ENCODE assay signal across 25 mouse cellular contexts in genomic region chr6:29352816-29353215, GRCm38 (mm10). TPM values are rescaled to one million over a fixed set of nuclear protein-coding genes. Genes with fewer than 3 reads are reported as not detected.
DNase-seq lines count a peak whose midpoint lies in the region; ATAC-seq and TF ChIP-seq lines count a peak whose summit lies in the region.
"Had no signal": no experiment of that assay in that cellular context is flagged by ENCODE, and none has a peak within 500 bp of the region (broad histone marks: within the 10 kb centered on the region; RNA-seq: fewer than 3 reads in every experiment).

No protein-coding gene starts in this region.

- no peaks in the 10 kb centered on the region for H3K27me3 ChIP-seq in lung, embryonic 14.5 days (ENCODE audit: insufficient read depth, low read length)
- no peaks in the 10 kb centered on the region for H3K27me3 ChIP-seq in liver, adult 2 months (ENCODE audit: control insufficient read depth, insufficient read depth, low read length)
- no peaks in the 10 kb centered on the region for H3K27me3 ChIP-seq in intestine, postnatal 0 days (replicated peaks; ENCODE audit: control insufficient read depth, insufficient read depth, low read length)
- H3K27me3 ChIP-seq: intestine, embryonic 15.5 days; midbrain, embryonic 13.5 days had no signal

- no peak for DNase-seq in lung, embryonic 14.5 days
- DNase-seq in lung, postnatal 14 days = no peak
- DNase-seq in liver, adult 2 months (ENCODE audit: extremely low read depth, low read depth, low spot score) = peak; percentile 58
- no peak for DNase-seq in cerebellum, postnatal 4 days (ENCODE audit: low spot score in 2 of 2)
- DNase-seq in urinary bladder, postnatal 25 days (ENCODE audit: low spot score) = no peak
- DNase-seq: adrenal gland, adult 8-10 months; cerebellum, adult 8-10 months; left cerebral cortex, postnatal 4 days; lung, adult 2 months; right cerebral cortex, postnatal 4 days; thymus, postnatal 25 days had no signal

- no peak overlapping the region for H3K27ac ChIP-seq in lung, embryonic 14.5 days (ENCODE audit: low read depth)
- peak overlapping the region; percentile 12; the same call in 1 of the 2 replicates for H3K27ac ChIP-seq in embryonic fibroblast, embryonic 13.5 days (ENCODE audit: insufficient read depth, low read length)
- no peak overlapping the region for H3K27ac ChIP-seq in liver, adult 2 months (replicated peaks; ENCODE audit: insufficient read depth, low read depth, low read length)
- H3K27ac ChIP-seq in intestine, postnatal 0 days (ENCODE audit: low read depth, low read length) = no peak overlapping the region
- H3K27ac ChIP-seq: forebrain, embryonic 10.5 days; hindbrain, embryonic 14.5 days; intestine, embryonic 15.5 days; kidney, postnatal 0 days; macrophage; midbrain, embryonic 13.5 days had no signal

- no peak overlapping the region for H3K4me3 ChIP-seq in lung, embryonic 14.5 days (ENCODE audit: low read depth, low read length)
- H3K4me3 ChIP-seq in embryonic fibroblast, embryonic 13.5 days (ENCODE audit: insufficient read depth, low read length) = peak overlapping the region; percentile 9; the same call in 1 of the 2 replicates
- H3K4me3 ChIP-seq in liver, adult 2 months (ENCODE audit: insufficient read depth, low read depth, low read length) = no peak overlapping the region
- H3K4me3 ChIP-seq in intestine, postnatal 0 days (ENCODE audit: low read depth, low read length) = no peak overlapping the region
- H3K4me3 ChIP-seq: forebrain, embryonic 10.5 days; intestine, embryonic 15.5 days; midbrain, embryonic 13.5 days had no signal

- no peak overlapping the region for H3K9ac ChIP-seq in lung, embryonic 14.5 days
- no peak overlapping the region for H3K9ac ChIP-seq in liver, adult 2 months (ENCODE audit: low read depth, low read length)
- H3K9ac ChIP-seq in intestine, postnatal 0 days (ENCODE audit: low read depth, low read length) = no peak overlapping the region
- H3K9ac ChIP-seq: hindbrain, embryonic 14.5 days; intestine, embryonic 15.5 days; midbrain, embryonic 13.5 days had no signal

- WGBS in lung, embryonic 14.5 days = 28% methylated on average over 5 of the region's 5 CpGs
- WGBS in liver, adult 2 months = 4% methylated on average over 5 of the region's 5 CpGs
- 44% methylated on average over 5 of the region's 5 CpGs for WGBS in intestine, postnatal 0 days

- TF ChIP-seq POLR2A in embryonic fibroblast, embryonic 13.5 days (IDR thresholded peaks at IDR 0.05; ENCODE audit: low read depth, low read length) = no peak
- TF ChIP-seq POLR2A in liver, adult 2 months (IDR thresholded peaks at IDR 0.05; ENCODE audit: extremely low read depth, insufficient read depth, low read length) = no peak

- no peaks in the 10 kb centered on the region for H3K9me3 ChIP-seq in lung, embryonic 14.5 days (ENCODE audit: low read depth, low read length)
- H3K9me3 ChIP-seq in intestine, postnatal 0 days (ENCODE audit: control insufficient read depth) = no peaks in the 10 kb centered on the region
- H3K9me3 ChIP-seq: forebrain, embryonic 10.5 days; intestine, embryonic 15.5 days; midbrain, embryonic 13.5 days had no signal

- 0 out of 2 replicates have a peak overlapping the region, but pooled peaks have one; percentile 1 for H3K4me2 ChIP-seq in lung, embryonic 14.5 days
- H3K4me2 ChIP-seq in intestine, postnatal 0 days (replicated peaks; ENCODE audit: low read depth) = no peak overlapping the region
- H3K4me2 ChIP-seq: hindbrain, embryonic 14.5 days; intestine, embryonic 15.5 days; midbrain, embryonic 13.5 days had no signal

- peaks cover 19% of the 10 kb centered on the region for H3K36me3 ChIP-seq in lung, embryonic 14.5 days (ENCODE audit: insufficient read depth)
- peaks cover 13% of the 10 kb centered on the region for H3K36me3 ChIP-seq in liver, adult 2 months (ENCODE audit: control insufficient read depth, insufficient read depth, low read length)
- peaks cover 9% of the 10 kb centered on the region; the same call in 1 of the 2 replicates for H3K36me3 ChIP-seq in intestine, postnatal 0 days (ENCODE audit: control insufficient read depth, insufficient read depth)
- H3K36me3 ChIP-seq: intestine, embryonic 15.5 days had no signal

- peaks cover 24% of the 10 kb centered on the region; the same call in 1 of the 2 replicates for H3K79me2 ChIP-seq in liver, adult 2 months (ENCODE audit: control insufficient read depth, insufficient read depth, low read length)

- ATAC-seq in lung, embryonic 14.5 days (ENCODE audit: insufficient read depth) = no peak
- ATAC-seq in megakaryocyte progenitor cell, adult 5-6 weeks (replicated peaks; ENCODE audit: poor library complexity) = peak; percentile 52
- ATAC-seq in intestine, postnatal 0 days = no peak
- ATAC-seq: intestine, embryonic 15.5 days; midbrain, embryonic 13.5 days had no signal

- no peaks in the 10 kb centered on the region for H3K4me1 ChIP-seq in lung, embryonic 14.5 days (ENCODE audit: insufficient read depth)
- peaks cover 7% of the 10 kb centered on the region for H3K4me1 ChIP-seq in embryonic fibroblast, embryonic 13.5 days (ENCODE audit: control insufficient read depth, insufficient read depth, low read length)
- H3K4me1 ChIP-seq in liver, adult 2 months (ENCODE audit: control insufficient read depth, insufficient read depth, low read length) = peaks cover 9% of the 10 kb centered on the region
- no peaks in the 10 kb centered on the region for H3K4me1 ChIP-seq in intestine, postnatal 0 days (replicated peaks; ENCODE audit: control insufficient read depth, insufficient read depth, low read length)

- TF ChIP-seq CTCF in lung, embryonic 14.5 days (IDR thresholded peaks at IDR 0.05; ENCODE audit: low read depth) = no peak
- no peak for TF ChIP-seq CTCF in embryonic fibroblast, embryonic 13.5 days (IDR thresholded peaks at IDR 0.05; ENCODE audit: borderline replicate concordance, insufficient read depth, low read length)
- no peak for TF ChIP-seq CTCF in liver, adult 2 months (IDR thresholded peaks at IDR 0.05; ENCODE audit: low read depth, low read length)
- TF ChIP-seq CTCF in intestine, postnatal 0 days (IDR thresholded peaks at IDR 0.05; ENCODE audit: low read depth) = no peak

RNA-seq across cellular contexts. Expression of gene Calu, which starts 4.9 kb away (rescaled TPM):
- polyA plus RNA-seq in lung, embryonic 14.5 days (2014; fragmentation: Nextera tagmentation; extraction: Ambion mirVana) = 451 and 469 TPM in 2 replicates
- polyA plus RNA-seq in embryonic fibroblast, embryonic 13.5 days (2011; ENCODE audit: insufficient read length, low read depth, missing spikeins) = 1,348 and 1,377 TPM in 2 replicates
- total RNA-seq in liver, adult 2 months (2014; rRNA removed) = 113 and 125 TPM in 2 replicates
- 21.9 and 27.1 TPM in 2 replicates for polyA plus RNA-seq in liver, adult 2 months (2012; rRNA removed)
- total RNA-seq in megakaryocyte progenitor cell, adult 5-6 weeks (2015) = 84.9 and 85.3 TPM in 2 replicates
- 211 TPM in 2 replicates for total RNA-seq in megakaryocyte progenitor cell, adult 5-6 weeks (2017)
- 126 and 134 TPM in 2 replicates for polyA plus RNA-seq in intestine, postnatal 0 days (2015; fragmentation: Nextera tagmentation; extraction: Ambion mirVana)

RNA-seq across cellular contexts. Expression of gene Fam71f1, which starts 33.9 kb away (rescaled TPM):
- 0.19 TPM in 1 of 2 replicates, not detected in the other for polyA plus RNA-seq in lung, embryonic 14.5 days (2014; fragmentation: Nextera tagmentation; extraction: Ambion mirVana)
- polyA plus RNA-seq in embryonic fibroblast, embryonic 13.5 days (2011; ENCODE audit: insufficient read length, low read depth, missing spikeins) = not detected in 2 replicates
- total RNA-seq in liver, adult 2 months (2014; rRNA removed) = not detected in 2 replicates
- polyA plus RNA-seq in liver, adult 2 months (2012; rRNA removed) = not detected in 2 replicates
- total RNA-seq in megakaryocyte progenitor cell, adult 5-6 weeks (2015) = not detected in 2 replicates
- not detected in 2 replicates for total RNA-seq in megakaryocyte progenitor cell, adult 5-6 weeks (2017)
- not detected in 2 replicates for polyA plus RNA-seq in intestine, postnatal 0 days (2015; fragmentation: Nextera tagmentation; extraction: Ambion mirVana)
- total RNA-seq: adrenal gland, adult 8-10 months; layer of hippocampus, adult 8-10 months; left cerebral cortex, adult 18-20 months; left cerebral cortex, postnatal 4 days had no signal
- polyA plus RNA-seq: brain, embryonic 14.5 days; cortical plate, adult 2 months; forebrain, embryonic 10.5 days; hindbrain, embryonic 14.5 days; intestine, embryonic 15.5 days; kidney, postnatal 0 days; lung, adult 2 months; macrophage; midbrain, embryonic 13.5 days; neural tube, embryonic 14.5 days had no signal

RNA-seq across cellular contexts. Expression of gene Opn1sw, which starts 35.5 kb away (rescaled TPM):
- polyA plus RNA-seq in lung, embryonic 14.5 days (2014; fragmentation: Nextera tagmentation; extraction: Ambion mirVana) = 0.61 and 0.84 TPM in 2 replicates
- 0.40 and 0.78 TPM in 2 replicates for polyA plus RNA-seq in embryonic fibroblast, embryonic 13.5 days (2011; ENCODE audit: insufficient read length, low read depth, missing spikeins)
- 0.09 and 0.20 TPM in 2 replicates for total RNA-seq in liver, adult 2 months (2014; rRNA removed)
- 0.15 and 1.1 TPM in 2 replicates for polyA plus RNA-seq in liver, adult 2 months (2012; rRNA removed)
- total RNA-seq in megakaryocyte progenitor cell, adult 5-6 weeks (2015) = not detected in 2 replicates
- not detected in 2 replicates for total RNA-seq in megakaryocyte progenitor cell, adult 5-6 weeks (2017)
- polyA plus RNA-seq in intestine, postnatal 0 days (2015; fragmentation: Nextera tagmentation; extraction: Ambion mirVana) = 0.13 and 0.21 TPM in 2 replicates
- total RNA-seq: adrenal gland, adult 8-10 months had no signal
- polyA plus RNA-seq: macrophage had no signal

RNA-seq across cellular contexts. Expression of gene Ccdc136, which starts 43.3 kb away (rescaled TPM):
- 15.3 and 15.8 TPM in 2 replicates for polyA plus RNA-seq in lung, embryonic 14.5 days (2014; fragmentation: Nextera tagmentation; extraction: Ambion mirVana)
- polyA plus RNA-seq in embryonic fibroblast, embryonic 13.5 days (2011; ENCODE audit: insufficient read length, low read depth, missing spikeins) = 25.1 and 26.7 TPM in 2 replicates
- total RNA-seq in liver, adult 2 months (2014; rRNA removed) = under 0.01 and 0.09 TPM in 2 replicates
- polyA plus RNA-seq in liver, adult 2 months (2012; rRNA removed) = 0.11 and 0.34 TPM in 2 replicates
- total RNA-seq in megakaryocyte progenitor cell, adult 5-6 weeks (2015) = not detected in 2 replicates
- total RNA-seq in megakaryocyte progenitor cell, adult 5-6 weeks (2017) = 0.41 TPM in 1 of 2 replicates, not detected in the other
- 3.3 and 4.0 TPM in 2 replicates for polyA plus RNA-seq in intestine, postnatal 0 days (2015; fragmentation: Nextera tagmentation; extraction: Ambion mirVana)
- polyA plus RNA-seq: macrophage had no signal
